Mouse (Mus musculus) right cerebral cortex, adult 18-20 months (tissue): Measurements from ENCODE around the gene Npy.
A peak's percentile ranks its signal among the peaks of the same experiment; 100 is the strongest.

ENCODE experiments used
- DNase-seq: peaks from one replicate; pipeline ENCODE4 v3.0.0; 2022; ENCODE audit warnings: mixed read lengths

Npy gene

DNA sequence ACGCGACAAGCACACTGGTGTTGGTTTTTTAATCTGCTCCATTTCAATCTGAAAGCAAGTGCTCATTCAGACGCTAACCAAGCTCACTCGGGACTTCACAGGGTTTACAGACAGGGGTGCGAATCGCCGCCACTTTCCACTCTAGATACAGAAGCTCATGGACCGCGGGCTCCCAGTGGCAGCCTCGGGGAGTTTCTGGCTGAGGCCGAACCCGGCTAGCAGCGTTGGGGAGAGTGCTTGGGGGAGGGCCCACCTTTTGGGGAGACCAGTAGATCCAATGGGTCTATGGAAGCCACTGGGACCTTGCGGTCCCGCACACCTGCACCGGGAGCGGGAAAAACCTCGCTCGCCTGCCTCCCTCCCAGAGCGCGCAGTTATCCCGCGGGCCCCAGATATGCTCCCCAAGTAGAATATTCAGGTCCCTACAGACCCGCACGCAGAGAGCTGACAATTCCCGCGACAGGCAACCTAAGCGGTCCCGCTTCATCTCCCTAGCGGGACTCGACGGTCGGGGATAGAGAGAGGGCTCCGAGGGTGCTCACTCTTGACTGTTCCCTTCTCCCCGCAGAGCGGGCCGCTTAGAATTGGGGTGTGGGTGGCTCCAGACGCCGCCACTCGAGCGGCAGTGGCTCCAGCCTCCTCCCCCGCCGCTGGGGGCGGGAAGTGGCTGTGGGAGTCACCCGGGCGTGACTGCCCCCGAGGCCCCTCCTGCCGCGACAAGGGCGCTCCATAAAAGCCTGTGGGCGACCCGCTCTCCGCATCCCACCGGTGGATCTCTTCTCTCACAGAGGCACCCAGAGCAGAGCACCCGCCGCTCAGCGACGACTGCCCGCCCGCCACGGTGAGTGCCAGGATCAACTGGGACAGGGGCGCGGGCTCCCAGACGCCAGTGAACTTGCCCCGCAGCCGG, at the start of gene Npy:
TSS of gene Npy (plus strand) at position 750 of the 910 bp plus-strand sequence.
- DNase-seq, result peak; percentile 19

DNA sequence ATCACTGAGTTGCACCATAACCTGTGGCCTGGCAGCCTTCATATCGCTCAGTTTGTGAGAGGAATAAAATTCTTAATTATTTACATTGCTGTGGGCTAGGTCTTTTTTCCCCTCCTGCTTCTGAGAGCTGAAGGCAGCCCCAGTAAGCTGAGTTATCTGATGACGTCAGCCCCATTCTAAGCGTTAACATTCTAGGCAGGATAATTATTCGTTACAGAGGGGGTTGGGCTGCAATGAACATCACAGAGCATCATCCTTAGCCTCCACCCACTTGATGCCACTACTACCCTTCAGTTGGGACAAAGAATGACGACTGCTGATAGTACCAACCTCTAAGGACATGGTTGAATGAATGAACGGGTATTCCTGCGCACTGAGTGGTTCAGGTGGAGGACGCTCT, 47.5 kb upstream of the Npy start:
- no peak for DNase-seq

DNA sequence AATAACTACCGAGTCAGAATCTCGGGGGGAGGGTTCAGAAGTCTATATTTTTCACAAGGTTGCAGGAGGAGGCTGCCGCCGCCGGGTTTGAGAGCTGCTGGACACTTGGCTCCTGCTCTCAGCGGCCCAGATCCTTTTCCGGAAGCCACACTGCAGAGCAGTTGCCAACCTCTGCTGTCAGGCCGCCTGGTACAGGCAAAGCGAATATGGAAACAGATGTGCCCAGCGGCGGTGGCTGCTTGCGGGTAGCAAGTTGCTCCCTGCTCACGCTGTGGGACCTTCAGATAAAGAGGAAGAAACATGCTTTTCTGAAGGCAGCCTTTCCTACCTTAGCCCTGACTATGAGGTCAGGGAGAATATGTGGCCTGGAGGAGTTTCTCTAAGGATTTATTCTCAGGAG, 44.4 kb upstream of the Npy start:
- DNase-seq, result no peak

DNA sequence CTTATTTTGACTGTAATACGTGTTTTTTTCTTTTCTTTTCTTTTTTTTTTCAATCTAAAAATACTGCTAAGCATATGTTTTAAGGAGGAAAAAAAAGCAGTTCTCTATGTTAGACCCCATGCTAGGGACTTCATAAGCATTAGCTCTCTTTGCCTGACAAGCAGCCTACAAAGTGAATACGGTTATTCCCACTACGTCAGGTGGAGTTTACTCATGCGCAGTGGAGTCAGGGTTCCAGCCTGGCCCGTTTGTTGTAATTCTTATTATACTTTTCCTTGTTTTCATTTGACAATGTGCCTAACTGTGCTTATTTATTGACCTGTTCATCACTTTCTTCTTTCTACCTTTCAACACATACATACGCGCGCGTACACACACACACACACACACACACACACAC, 43.8 kb upstream of the Npy start:
- DNase-seq, result peak; percentile 12

DNA sequence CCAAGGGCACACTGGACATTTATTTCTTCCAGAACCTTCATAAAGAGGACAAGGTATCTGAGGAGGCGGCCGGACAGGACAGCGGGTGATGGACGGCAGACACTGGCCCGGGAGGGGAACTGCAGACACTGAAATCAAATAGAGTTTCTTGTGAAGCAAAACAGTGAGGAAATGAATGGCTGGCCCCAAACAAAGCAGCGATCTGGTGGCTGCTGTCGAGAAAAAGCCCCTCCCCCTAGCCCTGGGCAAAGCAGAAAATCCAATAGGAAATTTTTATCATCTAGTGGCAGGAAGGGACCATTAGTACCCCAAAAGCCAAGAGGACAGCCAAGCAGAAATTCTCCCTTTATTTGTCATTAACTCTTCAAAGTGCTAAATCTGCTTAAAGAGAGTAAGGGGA, 42.9 kb upstream of the Npy start:
- DNase-seq, result no peak

DNA sequence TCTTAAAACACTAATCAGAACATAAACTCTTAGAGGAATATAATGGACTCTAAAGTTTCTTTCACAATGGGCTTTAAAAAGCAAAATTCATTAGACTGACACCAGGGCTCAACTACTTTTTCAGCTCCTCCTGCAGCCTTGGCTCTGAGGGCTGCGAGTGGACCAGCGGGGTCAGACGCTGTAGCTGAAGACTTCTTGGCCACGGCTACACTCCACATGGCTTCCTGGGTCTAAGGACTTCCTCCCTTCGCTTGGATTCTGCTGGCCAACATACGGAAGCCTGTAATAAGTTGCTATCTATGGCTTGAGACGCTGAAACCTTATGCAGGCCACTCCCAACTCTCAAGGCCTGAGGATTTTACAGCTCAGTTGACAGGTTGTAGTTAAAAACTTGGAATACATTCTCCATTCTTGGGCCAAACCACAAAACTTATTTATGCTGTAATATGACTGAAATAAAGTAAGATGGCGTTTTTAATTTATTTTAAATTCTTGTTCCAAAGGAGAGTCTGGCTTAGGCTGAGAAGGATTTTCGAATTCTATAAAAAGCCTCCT, 41.6 kb upstream of the Npy start:
- DNase-seq, result no peak

DNA sequence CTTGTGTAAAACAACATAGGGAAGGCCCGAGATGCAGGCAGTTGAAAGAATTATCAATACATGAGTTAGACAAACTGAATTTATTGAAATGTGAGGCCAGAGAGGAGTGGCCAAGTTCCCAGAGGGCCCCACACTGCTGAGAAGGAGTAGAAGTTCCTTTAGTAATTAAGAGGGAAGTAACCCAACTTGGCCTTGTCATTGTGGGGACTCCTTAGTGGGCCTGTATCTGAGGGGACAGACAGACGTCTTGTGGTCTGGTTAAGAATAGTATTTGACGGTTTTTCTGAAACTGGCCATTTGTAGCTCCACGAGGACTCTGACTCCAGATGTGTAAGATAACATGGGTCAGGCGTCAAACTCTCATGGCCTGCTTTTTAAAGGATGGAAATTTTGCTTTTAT, 40.7 kb upstream of the Npy start:
- DNase-seq, result no peak

DNA sequence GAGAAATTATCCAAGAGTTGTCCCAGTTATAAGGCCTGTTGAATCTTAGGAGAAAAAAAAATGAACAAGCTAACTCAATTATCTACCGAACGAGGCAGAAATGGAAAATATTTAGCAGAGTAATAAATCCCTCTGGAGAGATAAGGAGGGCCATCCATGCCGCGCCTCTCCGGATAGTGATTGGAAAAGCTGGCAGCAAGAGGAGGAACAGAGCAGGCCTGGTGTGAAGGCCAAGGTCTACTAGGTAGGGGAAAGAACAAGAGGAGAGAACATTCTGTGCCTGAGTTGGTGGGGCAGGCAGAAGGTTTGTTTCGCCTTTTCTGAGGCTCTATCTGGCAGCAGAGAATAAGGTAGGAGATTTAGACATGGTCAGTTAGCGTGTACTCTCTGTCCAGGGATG, 39.8 kb upstream of the Npy start:
- DNase-seq, result no peak

DNA sequence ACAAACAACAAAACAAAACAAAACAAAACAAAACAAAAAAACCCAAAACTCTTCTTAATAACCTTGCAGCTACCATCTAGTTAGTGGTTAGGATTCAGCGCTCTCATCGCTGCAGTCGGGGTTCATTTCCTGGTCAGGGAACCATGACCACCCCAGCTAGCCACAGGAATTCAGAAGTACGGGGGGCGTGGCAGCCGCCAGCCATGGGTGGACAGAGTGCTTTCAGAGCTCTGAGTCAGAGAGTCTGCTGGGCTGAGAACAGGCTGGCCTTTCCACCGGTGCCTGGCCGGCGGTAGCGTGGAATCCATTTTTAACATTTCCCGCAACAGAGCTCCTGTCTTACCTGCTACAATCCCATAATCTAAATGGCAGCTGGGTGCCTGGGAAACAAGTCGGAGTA, 30.0 kb upstream of the Npy start:
- no peak for DNase-seq

DNA sequence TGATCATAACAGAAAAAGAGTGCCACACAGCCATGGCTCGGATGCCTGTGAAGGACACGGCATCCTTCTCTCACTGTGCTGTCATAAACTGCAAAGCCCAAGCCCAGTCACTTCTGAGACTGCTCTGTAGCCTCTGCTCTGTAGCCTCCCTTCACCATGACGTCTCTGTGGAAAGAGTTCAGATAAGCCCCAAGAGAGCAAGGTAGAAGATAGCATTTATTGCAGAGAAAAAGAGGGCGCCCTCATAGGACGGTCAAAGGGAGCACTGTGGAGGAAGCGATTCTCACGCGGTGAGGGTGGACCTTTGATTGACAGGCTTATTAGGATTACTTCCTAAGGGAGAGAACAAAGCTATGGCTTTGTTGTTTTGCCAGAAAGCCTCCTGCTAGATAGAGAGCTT, 18.4 kb upstream of the Npy start:
- no peak for DNase-seq

DNA sequence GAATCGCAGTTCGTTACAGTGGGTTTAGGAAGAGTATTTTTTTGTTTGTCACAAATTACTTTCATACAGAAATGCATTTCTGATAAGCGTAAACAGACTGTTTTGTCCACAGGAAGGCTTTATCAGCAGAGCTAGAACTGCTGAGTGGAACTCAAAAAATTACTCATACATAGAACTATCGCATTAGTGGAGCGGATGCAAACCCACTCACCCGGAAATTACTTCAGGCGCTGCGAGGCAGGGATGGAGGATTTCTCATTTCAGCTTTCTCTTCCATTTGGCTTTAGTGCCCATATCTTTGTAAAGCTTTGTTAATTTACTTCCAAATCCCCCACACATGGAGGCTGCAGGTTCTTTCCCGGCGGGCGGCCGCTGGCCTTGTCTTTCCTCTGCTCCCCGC, 14.4 kb upstream of the Npy start:
- no peak for DNase-seq

DNA sequence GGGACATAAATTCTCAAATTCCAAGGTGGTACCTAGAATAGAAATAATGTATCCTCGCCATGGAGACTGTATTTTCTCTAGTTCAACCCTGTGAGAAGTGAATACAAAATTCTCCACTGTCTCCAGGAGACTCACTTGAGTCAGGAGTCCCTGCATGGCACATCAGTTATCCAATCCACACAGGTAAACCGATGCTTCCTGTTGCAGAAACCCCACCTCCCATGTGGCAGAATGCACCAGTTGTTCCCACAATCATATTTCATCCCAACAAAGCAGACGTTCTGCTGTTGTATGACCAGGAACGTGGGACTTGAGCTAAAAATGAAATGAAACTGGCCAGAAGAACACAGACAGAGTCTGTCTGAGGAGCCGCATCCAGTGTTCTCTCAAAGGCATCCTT, 5.3 kb upstream of the Npy start:
- peak; percentile 16 for DNase-seq

DNA sequence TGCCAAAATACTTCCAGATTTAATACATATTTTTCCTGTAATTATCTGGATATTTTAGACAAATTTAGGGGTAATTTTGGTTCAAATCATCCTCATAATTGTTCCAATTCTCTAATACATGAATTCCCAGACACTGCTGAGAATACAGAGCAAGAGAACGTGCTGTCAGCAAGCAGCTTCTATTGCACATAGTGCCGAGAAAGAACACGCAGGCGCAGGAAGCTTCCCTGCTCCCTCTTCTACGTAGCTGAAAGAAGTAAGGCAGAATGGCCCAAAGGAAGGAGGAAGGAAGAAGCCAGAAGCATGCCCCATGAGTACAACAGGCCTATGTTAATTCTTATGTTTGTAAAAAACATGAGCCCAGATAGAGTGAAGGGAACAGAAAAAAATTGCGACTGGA, 4.9 kb upstream of the Npy start:
- DNase-seq, result peak; percentile 34

DNA sequence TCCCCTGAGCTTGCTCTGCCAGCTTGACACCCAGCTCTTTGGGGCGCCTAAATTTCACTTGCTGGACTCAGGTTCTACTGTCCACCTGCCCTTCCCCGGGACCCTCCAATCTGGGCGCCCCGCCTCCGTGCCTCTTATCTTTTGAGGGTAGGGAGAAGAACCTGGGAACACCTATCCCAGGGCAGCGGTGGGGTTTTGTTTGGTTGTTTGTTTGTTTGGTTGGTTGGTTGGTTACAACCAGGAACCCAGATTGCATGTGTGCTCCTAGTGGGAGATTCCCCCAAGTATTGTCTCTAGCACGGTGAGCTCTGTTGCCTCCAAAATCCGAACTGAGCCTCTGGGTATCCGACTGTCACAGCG, 341 bp downstream of the Npy start:
- no peak for DNase-seq

DNA sequence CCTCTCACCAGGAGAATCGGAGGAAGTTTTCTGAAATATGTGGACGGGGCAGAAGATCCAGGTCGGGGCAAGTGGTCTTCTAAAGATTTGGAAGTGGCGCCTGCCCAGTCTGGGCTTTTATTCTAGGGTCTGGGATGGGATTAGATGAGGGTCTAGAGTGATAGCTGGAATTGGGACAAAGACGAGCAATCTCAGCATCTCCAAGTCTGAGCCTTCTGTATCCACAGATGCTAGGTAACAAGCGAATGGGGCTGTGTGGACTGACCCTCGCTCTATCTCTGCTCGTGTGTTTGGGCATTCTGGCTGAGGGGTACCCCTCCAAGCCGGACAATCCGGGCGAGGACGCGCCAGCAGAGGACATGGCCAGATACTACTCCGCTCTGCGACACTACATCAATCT, 861 bp downstream of the Npy start:
- DNase-seq, result no peak

DNA sequence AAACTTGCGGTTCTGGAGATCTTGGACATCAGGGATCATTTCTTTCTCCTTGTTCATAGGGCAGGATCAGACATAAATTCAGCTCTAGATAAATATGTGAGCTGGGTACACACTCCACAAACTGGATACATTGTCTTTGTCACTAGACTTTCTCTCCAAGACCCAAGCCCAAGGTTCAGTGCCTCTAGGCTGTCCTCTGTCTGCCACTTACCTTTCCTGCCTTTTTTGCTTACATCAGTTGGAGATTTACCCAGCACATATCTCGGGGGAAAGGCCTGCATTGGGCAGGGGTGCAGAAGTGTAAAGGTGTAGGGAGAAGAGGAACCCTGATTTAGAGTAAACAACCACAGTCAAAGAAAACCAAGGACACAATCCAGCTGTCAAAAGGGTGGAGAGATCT, 1.3 kb downstream of the Npy start:
- no peak for DNase-seq

DNA sequence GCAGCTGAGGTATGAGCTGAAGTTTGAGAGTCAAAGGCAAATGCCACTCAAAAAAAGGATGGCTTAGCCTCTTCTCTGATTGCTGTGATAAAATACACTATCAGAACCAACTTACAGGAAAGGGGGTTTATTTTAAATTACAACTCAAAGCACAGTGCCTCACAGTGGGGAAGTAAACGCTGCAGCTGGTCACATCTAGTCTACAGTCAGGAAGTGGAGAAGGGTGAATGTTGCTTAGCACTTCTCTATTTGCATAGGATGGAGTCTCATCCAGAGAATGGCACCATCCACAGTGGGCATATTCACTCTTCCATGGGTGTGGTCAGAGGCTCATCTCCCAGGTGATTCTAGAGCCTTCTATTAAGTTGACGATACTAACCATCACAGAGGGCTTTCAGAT, 9.1 kb downstream of the Npy start:
- no peak for DNase-seq

DNA sequence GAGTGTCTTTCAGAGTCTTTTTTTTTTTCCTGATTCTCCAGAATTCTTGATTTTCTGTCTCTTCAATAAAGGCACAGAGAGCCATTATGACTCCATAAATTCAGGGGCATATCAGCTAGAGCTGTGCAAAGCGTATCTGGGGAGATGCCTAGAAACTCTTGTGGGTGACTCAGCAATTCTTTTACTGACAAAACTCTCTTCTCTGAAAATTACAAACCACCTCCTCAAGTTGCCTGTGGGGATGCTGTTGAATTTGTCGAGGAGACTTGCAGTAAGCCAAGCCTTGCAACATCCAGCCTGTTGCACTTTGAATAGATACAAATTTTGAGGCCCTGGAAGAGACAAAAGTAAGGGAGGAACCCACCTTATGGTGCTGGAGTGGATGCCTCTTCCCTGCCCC, 34.3 kb downstream of the Npy start:
- peak; percentile 28 for DNase-seq

DNA sequence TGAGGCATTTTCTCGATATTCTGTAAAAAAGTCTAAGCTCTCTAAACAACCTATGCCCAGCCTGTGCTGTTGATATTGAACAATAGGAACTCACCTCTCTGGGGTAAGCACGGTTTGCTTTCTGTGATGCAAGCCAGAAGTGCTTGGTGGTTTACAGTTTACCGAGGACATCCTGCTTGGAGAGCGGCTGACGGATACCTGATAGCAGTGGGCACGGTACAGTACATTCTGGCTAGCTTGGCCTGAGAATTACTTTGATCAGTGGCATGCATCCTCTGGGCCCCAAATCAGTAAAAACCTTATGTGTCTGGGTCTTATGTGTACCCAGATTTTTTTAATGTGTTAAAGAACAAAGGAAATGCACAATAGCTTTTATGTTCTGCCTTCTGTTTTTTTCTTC, 45.1 kb downstream of the Npy start:
- no peak for DNase-seq

DNA sequence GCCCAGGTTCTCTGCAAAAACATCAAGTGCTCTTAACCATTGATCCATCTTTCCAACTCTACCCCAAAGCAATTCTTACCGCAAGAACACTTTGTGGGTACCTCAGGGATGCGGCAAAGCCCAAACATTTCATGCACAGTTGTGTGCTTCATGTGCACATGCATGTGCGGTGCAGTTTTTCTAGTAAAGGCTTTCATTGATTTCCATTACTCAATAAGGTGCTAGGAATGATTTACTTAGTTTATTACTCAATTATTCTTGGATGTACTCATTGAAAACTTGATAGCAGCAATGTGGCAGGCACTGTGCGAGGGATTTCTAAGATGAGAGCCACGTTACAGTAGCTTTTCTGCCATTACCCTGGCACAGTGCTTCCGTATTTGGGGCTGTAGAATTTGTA, 48.6 kb downstream of the Npy start:
- DNase-seq, result no peak

DNA sequence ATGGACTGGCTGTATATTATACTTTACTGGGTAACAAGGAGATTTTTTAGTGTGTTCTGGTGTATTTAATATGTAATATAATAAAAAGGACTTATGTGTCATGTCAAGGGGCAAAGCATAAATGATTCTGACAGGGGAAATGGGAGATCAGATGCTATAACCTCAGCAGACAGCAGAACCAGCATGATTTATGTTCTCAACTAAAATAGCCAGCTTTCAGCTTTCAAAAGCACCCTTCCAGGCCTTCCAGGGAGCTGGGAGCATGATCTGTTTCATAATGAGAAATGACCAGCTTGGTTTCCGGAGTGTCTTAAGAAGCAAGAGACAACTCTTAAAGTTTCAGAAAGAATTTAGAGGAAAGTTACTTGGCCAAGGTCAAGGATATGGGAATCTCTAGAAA, 51.0 kb downstream of the Npy start:
- no peak for DNase-seq

DNA sequence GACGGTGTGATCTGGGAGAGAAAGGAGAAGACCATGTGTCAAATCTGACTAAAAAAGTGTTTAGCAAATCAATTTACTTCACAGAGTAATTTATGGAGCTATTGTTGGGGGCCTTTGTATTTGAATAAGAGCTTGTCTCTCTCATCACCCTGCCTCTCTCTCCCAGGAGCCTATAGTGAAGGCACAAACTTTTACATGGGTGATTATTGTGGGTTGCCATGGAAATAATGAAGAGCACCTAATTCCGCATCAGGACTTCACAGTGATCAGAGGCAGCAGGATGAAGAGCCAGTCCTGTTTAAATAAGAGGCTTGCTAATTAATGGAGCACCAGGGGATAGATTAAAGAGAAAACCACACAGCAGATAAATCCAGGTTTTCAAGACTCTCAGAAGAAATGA, 52.6 kb downstream of the Npy start:
- DNase-seq, result no peak

DNA sequence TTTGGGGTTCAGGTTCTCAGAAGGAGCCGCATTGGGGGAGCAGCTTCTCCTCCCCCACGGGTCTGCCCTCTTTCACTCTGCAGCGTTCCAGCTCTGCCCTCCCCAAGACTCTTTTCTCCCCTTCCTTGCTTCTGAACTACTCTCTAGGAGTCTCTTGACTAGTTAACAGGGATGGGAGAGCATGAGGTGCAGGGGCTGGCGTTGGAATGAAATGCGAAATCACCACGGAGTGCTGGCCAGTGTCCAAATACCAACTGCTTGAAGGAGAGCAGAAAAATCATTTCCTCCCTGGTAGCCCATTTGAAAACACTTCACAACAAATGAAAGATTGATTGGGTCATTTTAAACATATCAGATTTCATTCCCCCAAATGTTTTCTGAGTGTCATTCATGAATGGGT, 53.3 kb downstream of the Npy start:
- peak; percentile 4 for DNase-seq
